Mouse (Mus musculus) activated CD4-positive, CD25-positive, alpha-beta regulatory T cell, adult 4 months (primary cell): ENCODE results near the gene Cfdp1. TPM values are rescaled to one million over a fixed set of nuclear protein-coding genes. Genes with fewer than 3 reads are reported as not detected.

Experiments
- ATAC-seq: one replicate; pipeline ENCODE4 v1.8.0; 2017
- polyA plus RNA-seq, 2 experiments: library from polyadenylated mRNA; unstranded; fragments of 100-300 nt; shearing (Covaris generic); gene quantifications; one replicate each; pipeline ENCODE4 v1.2.1; 2017

Gene Cfdp1
- polyA plus RNA-seq, 2 experiments from 2014 or later, result 118 to 135 TPM

DNA sequence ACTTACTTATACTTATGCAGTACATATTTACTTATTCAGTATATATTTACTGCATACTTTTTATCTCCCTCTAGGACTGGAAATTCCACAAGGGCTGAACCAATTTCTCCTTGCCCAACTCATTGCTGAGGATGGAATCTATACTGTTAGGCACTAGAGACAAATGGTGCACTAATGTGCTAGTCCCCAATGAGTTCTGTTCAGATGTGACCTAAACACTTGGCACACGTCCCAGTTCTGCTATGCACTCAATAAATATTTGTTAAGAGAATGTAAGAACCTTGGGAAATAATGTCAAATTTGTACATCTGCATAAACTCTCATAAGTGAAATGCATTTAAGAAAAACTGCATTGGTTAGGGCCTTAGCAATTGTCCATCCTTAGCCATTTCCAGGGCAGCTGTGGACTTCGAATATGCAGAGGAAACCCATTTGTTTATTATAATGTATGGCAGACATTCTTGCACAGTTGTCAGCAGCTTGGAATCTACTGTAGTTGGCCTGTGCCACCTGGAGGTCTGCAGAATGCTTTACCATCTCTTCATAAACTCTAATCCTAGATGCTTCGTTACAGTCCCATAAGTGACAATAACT lies 60.7 kb downstream of the Cfdp1 start:
- no peak for ATAC-seq

DNA sequence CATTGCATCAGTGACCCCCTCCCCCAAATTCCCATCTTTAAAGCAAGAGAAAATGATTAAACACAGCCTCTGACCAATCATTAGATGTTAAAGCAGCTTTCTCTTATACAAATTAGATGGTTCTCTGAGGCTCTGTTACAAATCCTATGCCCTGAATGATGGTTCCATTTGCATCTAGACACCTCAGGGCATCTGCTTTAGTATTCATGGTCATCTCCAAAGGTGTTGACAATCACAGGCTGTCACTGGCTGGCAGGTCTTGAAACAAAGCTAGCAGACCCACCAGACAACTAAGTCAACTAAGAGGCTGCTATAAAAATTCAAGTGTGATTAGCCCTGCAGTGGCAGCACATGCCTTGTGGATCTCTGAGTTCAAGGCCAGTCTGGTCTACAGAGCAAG lies 64.5 kb downstream of the Cfdp1 start:
- no peak for ATAC-seq

DNA sequence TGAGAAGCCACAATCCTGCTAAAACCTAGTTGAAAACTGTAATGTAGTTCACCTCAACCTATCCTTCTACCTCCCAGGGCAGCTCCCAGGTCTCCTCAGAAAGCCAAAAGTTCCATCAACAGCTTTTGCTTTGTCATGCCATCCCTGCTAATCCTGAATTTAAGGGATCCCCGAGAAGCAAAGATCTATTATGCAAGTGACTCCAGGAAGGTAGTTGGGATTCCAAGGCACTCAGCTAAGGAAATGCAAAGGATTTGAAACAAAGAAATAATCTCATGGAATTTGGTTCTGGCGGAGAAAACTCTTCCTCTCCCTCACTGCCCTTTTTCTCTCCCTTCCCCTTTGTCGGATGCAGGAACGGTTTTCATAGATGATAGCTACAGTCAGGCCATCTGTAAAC lies 64.9 kb downstream of the Cfdp1 start:
- ATAC-seq, result no peak

DNA sequence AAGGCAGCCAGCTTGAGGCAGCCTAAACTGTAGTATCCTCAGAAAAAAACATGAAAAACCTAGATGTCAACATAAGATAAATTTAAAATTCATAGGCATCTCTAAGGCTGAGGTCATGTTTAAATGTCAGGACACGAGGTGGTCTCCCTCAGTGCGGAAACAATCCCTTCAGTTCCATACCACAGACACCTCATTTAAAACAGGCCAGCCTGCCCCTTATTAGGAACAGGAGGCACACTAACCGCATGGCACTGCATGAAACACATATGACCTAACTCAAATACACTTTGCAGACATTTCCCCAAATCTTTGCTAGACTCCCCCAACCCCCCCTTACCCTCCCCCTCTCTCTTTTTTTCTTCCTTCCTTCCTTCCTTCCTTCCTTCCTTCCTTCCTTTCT lies 65.6 kb downstream of the Cfdp1 start:
- ATAC-seq, result no peak

DNA sequence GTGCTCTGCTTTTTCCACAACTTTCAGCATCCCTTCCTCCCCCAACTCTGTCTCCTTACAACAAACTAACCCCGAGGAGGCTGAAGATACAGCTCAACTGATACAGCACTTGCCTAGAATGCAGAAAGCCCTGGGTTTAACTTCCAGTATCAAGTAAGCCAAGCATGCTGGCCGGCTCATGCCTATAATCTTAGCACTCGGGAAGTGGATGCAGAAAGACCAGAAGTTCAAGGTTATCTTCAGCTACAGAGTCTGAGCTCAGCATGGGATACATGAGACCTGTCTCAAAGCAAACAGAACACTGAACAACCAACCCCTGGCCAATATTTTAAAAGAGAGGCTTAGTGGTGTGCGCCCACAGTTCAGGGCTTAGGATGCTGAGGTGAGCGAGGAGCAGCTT lies 66.0 kb downstream of the Cfdp1 start:
- no peak for ATAC-seq

DNA sequence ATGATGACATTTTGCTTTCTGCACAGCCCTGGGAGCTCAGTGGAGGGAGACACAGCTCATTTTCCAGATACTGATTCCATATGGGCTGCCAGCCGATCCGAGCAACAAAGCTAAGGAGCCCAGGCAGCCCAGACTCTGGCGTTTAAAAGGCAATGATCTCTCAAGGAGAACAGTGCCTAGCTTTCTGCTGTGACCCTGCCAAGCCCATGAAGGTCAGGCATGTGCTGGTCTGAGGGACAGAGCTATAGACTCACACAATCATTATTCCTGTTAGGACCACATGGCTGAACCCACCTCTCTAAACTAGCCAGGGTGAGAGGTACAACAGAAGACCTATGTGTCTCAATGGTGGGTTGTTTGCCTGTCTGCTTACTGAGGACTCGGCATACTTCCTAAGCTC lies 66.4 kb downstream of the Cfdp1 start:
- no peak for ATAC-seq

DNA sequence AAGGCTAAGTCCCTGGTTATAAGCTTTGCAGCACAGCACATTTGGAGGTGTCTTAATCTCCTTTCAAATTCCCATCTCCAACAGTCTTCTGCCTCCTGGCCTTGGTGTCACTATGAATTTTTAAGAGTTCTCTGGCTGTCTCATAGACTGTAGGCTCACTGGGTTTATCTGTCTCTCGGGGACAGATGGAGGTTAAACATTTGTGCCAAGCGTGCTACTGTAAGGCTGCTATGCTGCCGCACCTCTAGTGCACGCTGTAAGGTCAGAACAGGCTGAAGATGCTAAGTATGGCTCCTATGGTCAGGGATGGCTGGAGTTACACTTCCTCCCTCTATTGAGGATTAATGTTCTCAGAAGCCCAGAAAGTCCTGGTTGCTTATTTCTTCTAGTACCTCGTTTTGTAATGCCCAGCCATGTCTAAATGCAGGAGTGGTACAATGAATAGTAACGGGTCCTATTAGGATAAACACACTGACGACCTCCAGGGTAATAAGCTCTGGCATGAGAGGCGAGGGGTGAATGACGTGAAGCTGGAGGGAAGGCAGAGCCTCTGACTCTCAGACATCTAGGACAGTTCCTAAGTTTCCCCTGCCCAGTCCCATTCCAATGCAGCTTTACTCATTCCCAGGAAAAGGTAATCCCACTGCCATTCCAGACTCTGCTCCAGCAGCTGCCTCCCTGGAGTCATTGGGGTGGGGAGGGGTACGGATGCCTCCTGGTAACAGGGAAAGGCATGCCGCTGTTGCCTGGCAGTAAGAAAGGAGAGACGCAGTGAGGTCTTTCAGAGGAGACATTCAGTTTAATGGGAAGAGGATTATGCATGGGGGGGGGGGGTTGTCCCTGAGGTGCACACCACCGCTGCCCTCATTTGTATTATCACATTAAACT lies 67.1 kb downstream of the Cfdp1 start:
- no peak for ATAC-seq

DNA sequence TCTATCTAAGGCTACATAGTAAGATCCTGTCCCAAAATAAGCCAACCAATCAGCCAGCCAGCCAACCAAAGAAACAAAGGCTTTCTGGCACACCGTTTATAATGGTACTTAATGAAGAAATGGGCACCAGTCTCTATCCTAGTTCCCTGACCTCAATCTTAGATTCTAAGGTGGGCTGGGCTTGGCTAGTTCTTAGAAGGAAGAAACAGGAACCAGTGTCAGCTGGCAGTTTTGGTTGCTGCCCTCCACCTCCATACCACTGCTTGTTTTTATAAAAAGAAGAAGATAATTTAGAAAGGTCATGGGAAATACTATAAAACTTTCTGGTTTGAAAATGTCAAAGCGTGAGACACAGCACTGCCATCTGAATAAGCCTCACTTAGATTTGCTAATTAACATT lies 68.0 kb downstream of the Cfdp1 start:
- ATAC-seq, result no peak

DNA sequence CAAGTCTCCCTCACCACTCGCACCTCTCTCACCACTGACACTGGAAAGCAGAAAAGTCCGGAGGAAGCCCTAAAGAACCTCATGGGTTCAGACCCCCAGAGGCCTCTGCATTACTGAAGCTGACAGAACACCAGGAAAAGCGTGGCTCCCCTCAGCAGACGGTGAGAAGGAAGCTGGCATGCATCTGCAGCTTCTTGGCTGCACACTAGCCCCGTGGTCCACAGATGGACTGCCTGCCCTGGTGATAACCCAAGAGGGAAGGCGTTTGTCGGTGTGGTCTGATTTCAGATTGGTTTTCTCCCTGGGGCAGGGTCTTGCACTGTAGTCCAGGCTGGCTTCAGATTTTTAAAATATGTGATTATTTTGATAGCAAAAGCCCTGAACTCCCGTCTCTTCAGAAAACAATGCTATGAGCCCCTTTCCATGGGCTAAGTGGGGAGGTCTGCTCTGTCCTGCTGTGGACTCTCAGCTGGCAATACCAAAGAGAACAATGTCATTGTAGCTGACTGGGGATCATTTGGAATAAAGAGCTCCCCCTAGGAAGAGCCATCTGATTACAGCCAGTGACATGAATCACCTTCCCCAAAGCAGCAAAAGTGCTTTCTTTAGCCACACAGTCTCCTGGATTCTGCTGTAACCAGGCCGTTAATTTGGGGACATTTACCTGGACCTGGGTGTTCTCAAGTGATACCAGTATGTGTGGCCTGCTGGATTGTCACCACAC lies 71.3 kb downstream of the Cfdp1 start:
- ATAC-seq, result no peak

DNA sequence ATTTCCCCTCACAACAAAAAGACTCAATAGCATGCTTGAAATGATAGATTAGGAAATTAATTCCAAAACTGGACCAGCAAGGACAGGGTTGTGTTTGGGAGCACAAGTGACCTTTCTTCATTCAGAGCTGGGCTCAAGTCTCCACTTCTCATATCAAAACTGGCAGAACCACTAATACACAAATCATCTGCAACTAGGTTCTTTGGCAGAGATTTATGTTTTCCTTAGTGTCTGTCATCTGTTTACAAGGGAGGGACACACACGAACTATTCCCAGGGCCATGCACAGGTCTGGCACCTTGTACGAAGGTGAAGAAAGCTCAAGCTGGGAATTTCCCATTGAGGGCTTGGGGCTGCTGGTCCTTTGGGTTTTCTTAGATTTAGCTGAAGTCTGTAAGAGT lies 71.9 kb downstream of the Cfdp1 start:
- no peak for ATAC-seq

DNA sequence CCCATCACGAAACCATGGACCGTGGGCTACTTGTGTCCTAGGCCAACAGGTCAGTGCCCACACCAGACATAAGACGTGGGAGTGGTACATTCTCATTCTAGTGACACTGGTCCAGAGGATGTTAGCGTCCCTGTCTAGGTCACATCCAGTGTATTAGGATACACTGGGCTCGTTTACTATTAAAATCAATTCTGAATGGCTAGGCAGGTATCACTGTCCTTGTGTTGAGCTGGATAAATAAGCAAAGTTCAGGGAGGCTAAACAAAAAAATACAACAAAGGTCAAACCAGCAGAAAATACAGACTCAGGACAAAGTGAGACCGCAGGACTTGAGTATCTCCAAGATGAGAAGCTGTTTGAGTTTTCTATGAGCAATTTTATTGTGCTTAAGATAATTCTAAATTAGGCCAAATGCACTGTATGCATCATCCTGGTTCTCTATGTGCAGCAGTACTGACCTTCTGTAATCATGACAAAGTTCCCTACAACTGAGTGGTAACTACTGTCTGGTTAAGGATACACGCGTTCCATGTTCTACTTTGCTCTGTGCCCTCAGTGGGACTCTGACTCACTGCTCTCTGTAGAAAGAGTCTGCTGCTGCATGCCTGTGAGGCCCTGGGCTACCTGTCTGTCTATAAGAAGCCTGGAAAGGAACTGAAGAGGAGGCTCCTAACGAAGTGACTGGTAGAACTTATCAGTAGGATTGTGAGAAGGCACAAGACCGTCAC lies 73.2 kb downstream of the Cfdp1 start:
- no peak for ATAC-seq

DNA sequence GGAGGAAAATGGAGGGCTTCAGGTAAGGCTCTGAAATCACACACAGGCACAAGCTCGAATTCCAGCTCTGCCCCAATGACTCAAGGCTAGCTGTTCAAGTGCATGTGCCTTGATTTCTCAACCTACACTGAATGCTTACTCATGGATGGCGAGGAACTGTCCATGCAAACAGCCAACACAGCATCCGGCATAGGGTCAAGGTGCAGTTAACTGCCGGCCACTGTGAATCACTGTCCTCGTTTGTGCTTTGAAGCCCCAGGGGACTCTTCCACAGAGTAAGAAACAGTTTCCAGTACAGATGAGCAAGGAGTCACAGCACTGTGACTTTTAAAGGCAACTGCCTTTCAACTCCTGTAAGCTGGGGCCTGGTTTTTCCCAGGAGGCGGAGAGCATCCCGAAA lies 74.4 kb downstream of the Cfdp1 start:
- ATAC-seq, result no peak

DNA sequence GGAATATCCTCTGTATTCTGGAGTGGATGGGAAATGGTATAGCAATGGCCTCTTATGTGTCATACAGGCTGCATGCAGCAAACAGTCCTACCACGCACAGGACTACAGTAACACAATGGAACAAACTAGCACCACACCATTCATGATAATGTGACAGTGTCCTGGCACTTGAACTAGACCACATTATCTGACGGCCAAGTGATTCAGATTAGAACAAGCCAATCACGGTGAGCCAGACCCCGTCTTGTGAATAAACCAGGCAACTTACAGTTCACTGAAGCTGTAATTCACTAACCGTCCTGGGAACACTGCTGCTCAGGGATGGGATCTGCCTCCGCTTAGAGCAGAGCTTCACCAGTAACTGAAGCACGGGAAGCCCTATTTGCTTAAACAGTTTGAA lies 75.3 kb downstream of the Cfdp1 start:
- ATAC-seq, result no peak

DNA sequence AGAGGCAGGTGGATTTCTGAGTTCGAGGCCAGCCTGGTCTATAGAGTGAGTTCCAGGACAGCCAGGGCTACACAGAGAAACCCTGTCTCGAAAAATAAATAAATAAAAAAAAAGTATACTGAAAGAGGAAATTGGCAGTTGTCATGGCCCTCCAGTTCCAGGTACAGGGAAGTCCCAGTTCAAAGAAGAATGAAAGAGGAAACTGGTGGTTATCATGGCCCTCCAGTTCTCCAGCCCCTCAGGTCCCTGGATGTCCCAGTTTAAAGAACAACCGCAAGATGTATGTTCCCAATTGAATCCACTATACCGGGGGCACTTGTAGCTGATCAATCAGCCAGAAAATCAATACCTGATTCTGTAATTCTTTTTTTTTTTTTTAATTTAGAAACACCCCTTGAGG lies 77.6 kb downstream of the Cfdp1 start:
- no peak for ATAC-seq

DNA sequence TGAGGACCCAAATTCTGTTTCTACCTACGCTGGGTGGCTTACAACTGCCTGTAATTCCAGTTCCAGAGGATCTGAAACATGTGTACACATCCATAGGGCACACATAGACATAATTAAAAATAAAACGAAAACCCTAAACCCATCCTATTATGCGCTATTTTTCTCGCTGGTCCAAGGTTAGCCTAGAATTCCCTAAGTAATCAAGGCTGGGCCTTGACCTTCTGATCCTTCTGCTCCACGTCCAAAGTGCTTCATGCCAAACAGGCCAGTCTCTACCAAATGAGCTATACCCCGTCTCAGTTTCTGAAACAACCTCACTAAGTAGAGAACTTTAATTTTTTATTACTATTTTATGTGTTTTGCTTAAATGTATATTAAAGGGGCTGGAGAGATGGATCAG lies 78.3 kb downstream of the Cfdp1 start:
- no peak for ATAC-seq

DNA sequence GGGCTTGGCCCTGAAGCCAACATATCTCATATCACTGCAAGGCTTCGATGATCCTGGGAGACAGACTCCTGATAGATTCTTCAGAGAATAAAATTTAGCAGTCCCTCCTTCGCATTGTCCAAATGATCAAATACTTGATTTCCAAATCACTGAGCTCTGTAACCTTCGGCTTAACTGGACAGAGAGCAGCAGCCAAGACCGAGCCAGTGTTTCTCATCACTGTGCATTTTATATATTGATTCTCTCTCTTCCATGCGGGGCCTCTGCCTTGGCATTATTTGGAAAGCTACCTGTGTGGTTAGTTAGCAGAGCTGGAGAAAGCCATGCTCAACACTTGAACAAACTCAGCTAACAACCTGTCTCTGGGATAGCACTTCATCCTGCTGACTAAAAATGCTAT lies 80.6 kb downstream of the Cfdp1 start:
- ATAC-seq, result no peak

DNA sequence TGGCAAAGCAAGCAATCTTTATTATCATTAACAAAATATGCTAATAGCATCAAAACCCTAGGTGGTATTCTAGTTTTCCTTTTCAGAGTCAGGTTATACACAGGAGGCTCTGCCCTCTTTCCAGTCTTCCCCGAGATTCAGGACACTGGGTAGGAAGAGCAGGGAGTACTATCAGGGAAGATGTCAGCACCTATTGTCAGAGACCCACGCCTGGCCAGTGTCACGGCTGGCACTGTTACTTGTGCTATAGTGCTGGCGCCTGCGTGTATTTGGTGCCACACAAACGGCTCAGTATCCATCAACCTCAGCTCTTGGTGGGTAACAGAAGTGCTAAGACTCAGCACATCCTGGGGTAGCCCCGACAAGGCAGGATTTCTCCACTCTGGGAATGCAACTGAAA lies 81.0 kb downstream of the Cfdp1 start:
- no peak for ATAC-seq

DNA sequence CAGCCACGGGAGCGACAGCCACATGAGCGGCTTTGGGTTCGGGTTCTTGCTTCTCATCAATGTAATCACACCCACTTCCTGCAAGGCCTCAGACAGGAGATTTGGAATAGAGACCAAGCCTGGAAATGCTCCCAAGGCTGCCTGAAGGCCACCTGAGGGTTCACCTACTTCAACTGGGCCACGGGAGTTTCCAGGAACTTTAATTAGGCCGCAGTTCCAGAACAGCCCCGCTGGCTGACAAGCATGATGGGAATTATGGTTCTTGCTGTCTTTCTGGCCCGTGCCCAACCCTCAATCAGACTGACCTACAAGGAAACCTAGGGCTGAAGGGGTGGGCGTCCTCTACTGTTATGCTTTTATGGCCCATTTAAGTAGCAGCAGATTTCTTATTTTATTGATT lies 82.0 kb downstream of the Cfdp1 start:
- ATAC-seq, result no peak

DNA sequence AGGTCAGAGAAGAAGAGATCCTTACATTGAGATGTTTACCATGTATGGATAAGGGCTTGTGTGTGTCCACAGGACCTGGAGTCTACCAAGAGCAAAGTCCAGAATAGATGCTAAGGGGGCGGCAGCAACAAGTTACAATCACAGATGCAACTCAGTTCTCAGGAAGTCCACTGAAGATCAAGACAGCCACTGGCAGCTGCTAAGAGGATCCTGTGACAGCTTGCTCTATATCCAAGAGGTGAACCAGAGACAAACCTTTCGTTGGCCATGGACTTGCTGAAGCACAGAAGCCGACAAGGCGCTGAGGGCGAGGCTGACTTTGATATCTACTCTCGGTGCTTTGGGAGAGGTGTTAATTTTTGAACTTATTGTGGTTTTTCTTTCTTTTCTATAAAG lies 82.5 kb downstream of the Cfdp1 start:
- no peak for ATAC-seq

DNA sequence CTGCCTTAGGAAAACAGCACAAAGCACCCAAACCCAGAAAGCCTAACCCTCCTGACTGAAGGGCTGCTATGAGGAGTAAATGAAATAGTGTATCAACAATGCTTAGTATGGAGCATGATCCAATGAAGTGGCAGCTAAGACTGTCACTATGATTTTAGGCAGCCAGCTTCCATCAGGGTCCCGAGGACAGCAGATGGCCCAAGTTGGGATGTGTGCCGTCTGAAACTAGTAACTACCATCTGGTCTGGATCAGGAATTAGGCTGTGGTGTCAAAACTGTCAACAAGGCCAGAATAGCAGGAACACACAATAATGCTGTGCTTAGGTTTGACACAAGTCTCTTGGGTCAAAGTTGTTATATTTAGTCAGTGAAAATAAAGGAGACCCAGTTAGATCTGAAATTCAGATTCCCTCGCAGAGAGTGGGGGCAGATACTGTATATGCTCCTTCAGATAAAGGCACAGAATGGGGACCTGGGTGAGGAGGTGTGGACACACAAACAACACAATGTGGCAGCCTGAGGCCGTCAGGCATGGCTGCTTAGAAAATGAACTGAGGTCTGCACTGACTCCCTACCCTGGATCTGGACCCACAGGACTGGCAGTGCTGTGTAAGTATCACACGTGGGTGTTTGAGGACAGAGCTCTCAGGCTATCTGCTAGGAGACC lies 83.0 kb downstream of the Cfdp1 start:
- ATAC-seq, result no peak

DNA sequence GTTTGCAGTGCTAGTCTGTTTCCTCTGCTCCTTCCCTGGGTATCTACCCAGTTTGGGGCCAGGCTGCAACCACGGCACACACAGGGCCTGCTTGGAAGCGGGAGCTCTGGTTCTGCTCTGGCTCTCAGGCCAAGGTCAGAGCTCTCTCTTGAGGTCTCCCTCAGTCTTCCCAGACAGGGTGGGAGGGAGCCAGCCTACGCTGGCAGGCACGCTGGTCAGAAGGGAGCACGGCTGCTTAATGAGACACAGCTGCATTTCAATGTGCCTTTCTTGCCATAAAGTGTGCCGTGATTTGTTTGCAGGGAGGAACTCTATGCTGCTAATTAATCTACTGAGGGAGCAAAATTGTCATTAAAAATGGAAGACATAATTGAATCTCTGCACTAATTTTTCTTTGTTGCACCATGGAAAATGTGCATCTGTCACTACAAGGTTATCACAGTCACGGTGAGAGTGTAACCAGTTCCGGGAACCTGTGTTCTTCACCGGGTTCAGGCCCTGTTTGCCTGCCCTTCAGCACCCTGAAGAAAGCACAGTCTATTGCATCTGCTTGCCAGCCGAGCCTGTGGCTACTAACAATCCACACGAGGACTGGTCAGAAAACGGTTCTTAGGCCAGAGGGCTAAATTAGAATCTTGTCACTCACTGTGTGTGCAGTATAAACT lies 84.2 kb downstream of the Cfdp1 start:
- no peak for ATAC-seq

DNA sequence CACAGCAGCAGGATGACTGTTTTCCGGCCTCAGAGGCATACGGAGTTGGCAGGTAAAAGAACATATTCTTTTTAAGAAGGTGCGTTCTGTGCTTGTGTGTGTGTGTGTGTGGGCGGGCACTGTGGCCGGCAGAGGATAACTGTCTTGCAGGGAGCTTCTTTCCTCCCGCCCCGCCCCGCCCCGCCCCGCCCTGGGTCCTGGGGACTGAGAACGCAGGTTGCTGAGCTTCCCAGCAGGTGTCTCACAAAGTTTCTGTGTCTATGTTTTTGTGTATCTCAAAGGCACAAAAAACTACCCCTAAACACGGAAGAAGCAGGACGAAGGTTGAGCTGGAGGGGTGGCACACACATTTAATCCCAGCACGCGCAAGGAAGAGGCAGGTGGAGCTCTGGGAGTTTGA lies 84.8 kb downstream of the Cfdp1 start:
- ATAC-seq, result no peak
